Mouse (Mus musculus) ES-CJ7 (cell line): ENCODE results near the gene Sergef.

ENCODE experiments used
- DNase-seq: peaks from one replicate; pipeline ENCODE4 v3.0.0; 2011; ENCODE audit warnings: low read depth, low spot score

Sergef gene

DNA sequence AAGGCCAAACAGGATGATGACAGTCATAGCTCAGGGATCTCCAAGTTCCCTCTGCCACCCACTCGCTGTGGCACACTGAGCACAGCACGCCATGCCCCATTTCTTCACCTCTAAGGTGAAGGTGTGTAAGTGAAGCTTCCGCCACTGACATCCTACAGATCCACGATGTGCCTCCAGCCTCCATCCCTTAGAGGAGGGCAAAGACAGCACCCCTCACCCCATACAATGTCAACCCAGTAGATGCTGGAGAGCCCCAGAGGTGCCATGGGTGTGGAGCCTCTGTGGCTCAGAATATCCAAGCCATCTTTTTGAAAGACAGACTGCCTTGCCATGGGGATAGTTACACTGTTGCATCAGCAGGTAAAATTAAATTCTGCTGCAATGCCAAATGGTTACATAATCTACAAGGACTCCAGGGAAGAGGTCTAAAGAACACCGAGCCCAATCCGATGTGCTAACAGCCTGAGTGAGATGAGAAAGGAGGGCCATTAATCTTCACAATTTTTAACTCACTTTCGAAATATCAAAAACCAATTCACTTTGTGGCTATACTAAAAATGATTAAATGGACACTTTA is 23.1 kb downstream of the Sergef start:
- DNase-seq: no peak

DNA sequence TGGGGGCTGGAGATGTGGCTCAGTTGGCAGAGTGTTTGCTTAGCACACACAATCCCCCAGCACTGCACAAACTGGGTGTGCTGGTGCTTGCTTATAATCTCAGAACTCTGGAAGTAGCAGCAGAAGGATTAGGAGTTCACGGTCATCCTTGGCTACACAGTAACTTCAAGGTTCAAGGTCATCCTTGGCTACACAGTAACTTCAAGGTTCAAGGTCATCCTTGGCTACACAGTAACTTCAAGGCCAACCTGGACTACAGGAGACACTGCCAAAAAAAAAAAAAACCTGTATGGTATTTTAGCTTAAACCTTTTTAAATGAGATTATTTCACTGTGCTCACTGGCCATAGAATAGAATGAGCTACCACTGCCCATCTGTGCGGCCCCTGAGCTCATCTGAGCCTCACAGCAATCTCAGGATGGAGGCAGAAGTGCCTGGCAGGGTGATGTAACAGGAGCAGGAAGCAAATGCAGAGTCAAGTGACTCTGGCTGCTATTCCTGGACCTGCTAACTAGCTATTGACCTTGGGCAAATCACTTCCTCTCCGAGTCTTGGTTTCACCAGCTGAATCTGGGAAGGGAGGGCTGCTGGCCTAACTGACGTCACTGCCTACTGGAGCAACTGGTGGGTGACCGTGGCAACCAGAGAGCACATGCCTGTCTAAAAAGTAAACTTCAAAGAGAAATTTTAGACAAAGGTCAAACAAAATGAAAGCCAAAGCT is 24.2 kb downstream of the Sergef start:
- peak; percentile 64 for DNase-seq

DNA sequence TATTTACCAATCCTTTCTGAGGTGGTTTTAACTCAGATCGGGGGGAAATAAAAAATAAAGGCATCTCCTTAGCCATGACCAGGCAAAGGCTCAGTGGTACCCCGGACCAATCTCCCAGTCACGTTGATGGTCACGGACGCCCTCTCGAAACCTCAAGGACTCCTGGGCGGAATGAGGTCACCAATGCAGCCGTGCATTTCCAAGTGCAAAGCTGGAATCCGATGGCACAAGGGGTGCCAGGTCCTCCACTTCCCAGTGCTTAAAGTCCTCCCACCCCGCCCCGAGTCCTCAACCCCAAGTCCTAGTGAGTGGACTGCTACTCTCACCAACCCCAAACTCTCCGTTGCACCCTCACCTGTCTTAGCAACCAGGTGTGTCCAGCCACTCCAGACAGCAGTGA is 25.3 kb downstream of the Sergef start:
- DNase-seq: no peak

- no peak for DNase-seq
Observed at GRCm38 (mm10) chr7:46613091-46613490, 26.5 kb downstream of the Sergef start.

- DNase-seq: no peak
Observed at GRCm38 (mm10) chr7:46612421-46612937, 27.1 kb downstream of the Sergef start.

GRCm38 (mm10) chr7:46611970-46612369 is 27.6 kb downstream of the Sergef start:
- no peak for DNase-seq

DNA sequence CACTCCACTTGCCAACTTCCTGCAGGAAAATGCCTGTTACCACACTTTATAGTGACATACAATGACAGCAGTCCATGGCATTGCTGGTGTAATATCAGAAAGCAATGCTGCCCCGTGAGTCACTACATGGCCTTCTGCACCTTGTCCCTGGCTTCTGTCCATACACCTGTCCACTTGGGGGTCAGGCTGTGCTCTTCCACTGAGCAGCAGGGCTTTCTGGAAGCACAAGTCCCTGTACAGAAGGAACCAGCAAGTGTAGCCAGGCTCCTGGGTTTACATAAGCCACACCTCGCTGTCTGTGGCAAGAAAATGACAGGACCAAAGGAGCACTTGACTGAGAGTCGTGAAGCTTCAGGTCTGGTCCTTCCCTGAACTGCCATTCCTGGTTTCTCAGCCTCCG is 30.3 kb downstream of the Sergef start:
- no peak for DNase-seq

DNA sequence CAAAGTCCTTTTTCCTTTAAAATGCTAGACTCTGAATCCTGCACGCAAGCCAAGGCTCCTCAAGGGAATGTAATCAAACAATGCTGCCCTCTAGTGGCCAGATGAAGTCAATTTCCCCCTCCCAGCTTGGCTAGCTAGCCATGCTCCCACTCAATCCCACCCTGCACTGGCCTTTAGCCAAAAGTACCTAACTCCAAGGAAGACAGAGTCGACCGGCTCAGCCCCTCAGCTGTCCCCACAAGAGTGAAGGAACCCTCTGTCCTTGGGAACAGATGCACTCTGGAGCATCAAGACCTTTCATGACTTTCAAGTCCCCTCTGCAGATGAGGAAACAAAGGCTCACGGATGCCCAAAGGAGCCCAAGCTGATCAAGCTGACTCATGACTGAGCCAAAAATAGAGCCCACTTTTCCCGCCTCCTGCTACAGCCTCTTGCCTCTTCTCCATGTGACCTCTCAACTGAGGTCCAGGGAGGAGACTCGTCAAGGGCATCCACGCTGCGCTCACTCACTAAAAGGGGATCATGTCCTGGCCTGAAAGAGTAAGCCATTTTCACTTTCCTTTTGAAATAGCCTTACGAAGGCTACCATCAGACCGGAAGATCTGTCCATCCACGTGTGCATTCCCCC is 32.1 kb downstream of the Sergef start:
- DNase-seq: peak; percentile 86

DNA sequence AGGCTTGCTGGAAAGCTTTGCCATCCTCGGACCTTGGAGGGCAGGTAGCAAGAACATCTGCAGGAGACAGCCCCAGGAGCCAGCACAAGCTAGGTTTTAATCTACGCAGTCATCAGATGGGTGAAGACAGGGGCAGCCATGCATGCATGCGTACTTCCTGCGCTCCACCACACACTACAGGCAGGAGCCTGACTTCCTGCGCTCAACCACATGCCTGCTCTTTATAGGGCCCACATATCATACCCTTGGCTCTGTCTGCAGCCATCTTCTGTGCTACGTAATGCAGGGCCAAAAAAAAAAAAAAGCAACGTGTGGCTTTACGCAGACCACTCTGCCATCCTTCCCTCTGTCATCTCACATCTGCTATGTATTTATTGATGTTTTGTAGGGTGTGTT is 32.6 kb downstream of the Sergef start:
- DNase-seq: no peak

GRCm38 (mm10) chr7:46606391-46607030 is 33.1 kb downstream of the Sergef start:
- DNase-seq: peak; percentile 84

- no peak for DNase-seq
Observed at GRCm38 (mm10) chr7:46603051-46603450, 36.6 kb downstream of the Sergef start.

DNA sequence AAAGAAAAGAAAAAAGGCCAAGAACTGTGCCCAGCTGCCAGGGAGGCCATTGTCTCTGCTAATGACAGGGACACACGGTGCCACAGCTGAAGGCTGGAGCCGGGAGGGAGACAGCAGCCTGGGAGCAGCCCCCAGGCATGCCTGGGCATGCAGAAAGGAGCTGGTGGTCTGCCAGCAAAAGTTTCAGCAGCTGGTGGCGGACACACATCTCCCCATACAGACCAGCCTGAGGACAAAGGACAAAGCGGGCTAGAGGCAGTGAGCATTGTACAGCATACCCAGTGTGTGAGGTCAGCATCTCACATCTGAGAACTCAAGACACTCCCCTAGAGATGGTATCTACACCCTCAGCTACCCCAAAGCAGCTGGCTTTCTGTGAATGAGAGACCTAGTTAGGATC is 37.5 kb downstream of the Sergef start:
- DNase-seq: peak; percentile 25

- DNase-seq: peak; percentile 21
Observed at GRCm38 (mm10) chr7:46601097-46601496, 38.5 kb downstream of the Sergef start.

DNA sequence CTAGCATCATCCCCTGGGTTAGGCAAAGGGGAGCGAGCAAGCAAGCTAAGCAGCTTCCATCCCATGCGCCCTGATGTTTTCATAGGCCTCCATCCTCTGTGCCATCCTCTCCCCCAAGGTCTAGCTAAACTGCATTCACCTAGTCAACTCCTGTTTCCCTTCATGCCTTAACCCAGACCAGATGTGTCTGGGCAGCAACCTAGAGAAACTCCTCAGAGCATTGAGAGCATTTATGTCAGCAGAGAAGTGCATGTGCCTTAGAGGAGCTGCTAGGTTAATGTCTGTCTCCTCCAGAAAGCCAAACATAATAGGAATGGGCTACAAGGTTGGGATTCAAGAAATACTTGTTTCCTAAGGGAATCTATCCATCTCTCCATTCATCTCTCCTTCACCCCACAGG is 42.6 kb downstream of the Sergef start:
- DNase-seq: no peak

DNA sequence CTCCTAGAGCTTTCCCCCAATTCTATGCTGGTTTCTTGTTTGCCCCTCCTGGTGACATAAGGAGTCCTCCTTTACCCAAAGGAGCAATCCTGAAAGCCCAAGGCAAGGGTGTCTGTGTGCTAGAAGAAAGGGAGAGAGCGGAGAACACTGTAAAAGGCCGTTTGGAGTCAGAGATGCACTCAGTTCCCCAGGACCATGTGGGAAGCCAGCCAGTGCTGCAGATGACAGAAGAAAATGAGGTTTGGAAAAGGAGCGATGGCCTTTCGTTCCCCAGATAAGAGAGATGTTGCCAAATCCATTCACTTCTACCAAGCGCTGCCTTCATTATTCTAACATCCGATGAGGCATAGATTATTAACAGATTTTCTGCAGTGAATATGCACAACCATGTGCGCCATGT is 48.1 kb downstream of the Sergef start:
- no peak for DNase-seq

- no peak for DNase-seq
Observed at GRCm38 (mm10) chr7:46589181-46589580, 50.4 kb downstream of the Sergef start.

DNA sequence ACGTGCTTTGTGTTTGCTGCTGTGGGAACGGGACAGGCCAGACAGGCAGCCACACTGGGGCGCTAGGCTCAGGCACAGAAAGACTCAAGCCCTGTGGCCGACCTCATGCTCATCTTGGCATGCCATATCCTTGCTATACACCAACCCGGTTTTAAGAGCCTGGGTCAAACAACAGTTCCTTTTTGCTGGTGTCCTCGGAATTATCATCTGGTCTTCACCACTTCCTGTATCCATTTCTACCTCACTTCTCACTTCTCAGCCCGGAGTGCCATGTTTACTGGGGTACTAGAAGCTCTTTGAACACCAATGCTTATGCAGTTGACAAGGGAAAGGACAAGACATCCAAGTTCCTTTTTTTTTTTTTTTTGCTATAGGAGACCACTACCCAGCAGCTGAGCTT is 51.6 kb downstream of the Sergef start:
- DNase-seq: no peak

- DNase-seq: no peak
Observed at GRCm38 (mm10) chr7:46587466-46587865, 52.1 kb downstream of the Sergef start.

DNA sequence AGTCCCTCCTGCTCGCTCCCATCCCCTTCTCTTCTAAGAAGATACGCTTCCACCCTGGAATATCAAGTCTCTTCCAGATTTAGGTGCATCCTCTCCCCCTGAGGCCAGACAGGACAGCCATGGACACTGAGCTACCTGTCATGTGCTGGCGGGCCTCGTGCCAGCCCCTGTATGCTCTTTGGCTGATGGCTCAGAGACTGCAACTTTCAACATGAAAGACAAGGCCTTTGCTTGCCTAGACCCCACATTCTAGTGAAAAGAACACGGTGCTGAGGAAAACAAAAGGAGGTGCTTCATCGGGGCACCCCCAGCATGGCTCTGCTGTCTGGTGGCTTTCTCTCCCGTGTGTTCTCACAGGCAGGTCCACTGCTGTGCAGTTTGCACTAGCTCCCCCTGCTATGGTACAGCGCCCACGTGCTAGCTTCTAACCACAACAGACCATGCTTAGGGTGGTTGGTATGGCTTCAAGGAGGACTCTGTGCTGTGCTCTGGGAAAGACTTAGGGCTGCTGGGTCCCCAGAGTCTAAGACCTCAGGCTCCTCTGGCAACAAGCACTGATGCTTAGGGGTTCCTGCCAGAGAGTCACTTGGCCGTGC is 52.9 kb downstream of the Sergef start:
- no peak for DNase-seq

- DNase-seq: no peak
Observed at GRCm38 (mm10) chr7:46582750-46583149, 56.9 kb downstream of the Sergef start.

GRCm38 (mm10) chr7:46581358-46581930 is 58.2 kb downstream of the Sergef start:
- DNase-seq: no peak

- no peak for DNase-seq
Observed at GRCm38 (mm10) chr7:46578091-46578490, 61.5 kb downstream of the Sergef start.
